ENCODE assay signal across 7 mouse cellular contexts in the genomic region with DNA sequence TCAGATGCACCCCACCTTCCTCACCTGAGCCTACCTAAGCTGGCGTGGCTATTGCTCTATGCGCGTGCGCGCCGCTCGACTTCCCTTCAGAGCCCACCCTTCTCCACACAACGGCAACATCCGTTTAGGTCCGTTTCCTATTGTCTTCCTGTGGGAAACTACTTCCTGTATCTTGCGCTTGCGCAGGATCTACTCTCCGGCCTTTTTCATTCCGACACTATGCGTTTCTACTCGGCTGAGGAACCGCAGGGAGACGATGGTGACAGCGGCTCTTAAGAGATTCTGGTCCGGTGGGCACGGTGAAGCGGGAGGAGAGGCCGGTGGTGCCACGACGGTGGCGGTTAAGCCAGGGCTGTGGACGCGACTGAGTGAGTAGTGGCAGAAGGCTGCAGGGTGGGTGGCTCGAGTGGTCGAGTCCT. TPM values are rescaled to one million over a fixed set of nuclear protein-coding genes. Genes with fewer than 3 reads are reported as not detected.
DNase-seq lines count a peak whose midpoint lies in the region; ATAC-seq lines count a peak whose summit lies in the region.

A gene (plus strand): TSS at position 20 of the 419 bp plus-strand sequence.
A gene (minus strand): TSS at position 126 of the 419 bp plus-strand sequence.

- peak; percentile 92 for DNase-seq in adrenal gland, postnatal 14 days
- peak; percentile 98 for DNase-seq in embryonic facial prominence, embryonic 11.5 days (ENCODE audit: low spot score)
- DNase-seq in kidney, adult 11 months = peak; percentile 91
- peak; percentile 93 for DNase-seq in limb, embryonic 10.5 days (ENCODE audit: low spot score)
- peak; percentile 78 for DNase-seq in spleen, adult 12 weeks (ENCODE audit: low spot score)

- no peaks in the 10 kb centered on the region; the same call in 1 of the 2 replicates for H3K4me1 ChIP-seq in embryonic facial prominence, embryonic 11.5 days (ENCODE audit: control insufficient read depth, insufficient read depth, low read length)
- peaks cover 26% of the 10 kb centered on the region for H3K4me1 ChIP-seq in limb, embryonic 10.5 days
- peaks cover 33% of the 10 kb centered on the region for H3K4me1 ChIP-seq in midbrain, embryonic 13.5 days (replicated peaks)

- H3K4me2 ChIP-seq in embryonic facial prominence, embryonic 11.5 days (ENCODE audit: low read depth, low read length) = peak within 1 kb of the TSS; percentile 94
- H3K4me2 ChIP-seq in midbrain, embryonic 13.5 days (replicated peaks) = peak within 1 kb of the TSS; percentile 98

- H3K27me3 ChIP-seq in embryonic facial prominence, embryonic 11.5 days (ENCODE audit: control insufficient read depth, insufficient read depth, low read length) = no peaks in the 10 kb centered on the region
- H3K27me3 ChIP-seq in limb, embryonic 10.5 days (ENCODE audit: low read depth, poor library complexity, severe bottlenecking) = no peaks in the 10 kb centered on the region
- H3K27me3 ChIP-seq in midbrain, embryonic 13.5 days = no peaks in the 10 kb centered on the region

- WGBS in embryonic facial prominence, embryonic 11.5 days = under 1% methylated on average over 30 of the region's 30 CpGs
- WGBS in limb, embryonic 10.5 days = under 1% methylated on average over 30 of the region's 30 CpGs
- under 1% methylated on average over 30 of the region's 30 CpGs for WGBS in midbrain, embryonic 13.5 days

- H3K9ac ChIP-seq in embryonic facial prominence, embryonic 11.5 days (replicated peaks; ENCODE audit: low read length) = peak within 1 kb of the TSS; percentile 90
- peak within 1 kb of the TSS; percentile 94 for H3K9ac ChIP-seq in midbrain, embryonic 13.5 days (replicated peaks)

- peak within 1 kb of the TSS; percentile 47 for H3K27ac ChIP-seq in embryonic facial prominence, embryonic 11.5 days (replicated peaks; ENCODE audit: low read depth, low read length)
- H3K27ac ChIP-seq in limb, embryonic 10.5 days = peak within 1 kb of the TSS; percentile 85
- H3K27ac ChIP-seq in midbrain, embryonic 13.5 days = peak within 1 kb of the TSS; percentile 91

- H3K36me3 ChIP-seq in embryonic facial prominence, embryonic 11.5 days (replicated peaks; ENCODE audit: control insufficient read depth, insufficient read depth, low read depth, low read length) = peaks cover 10% of the 10 kb centered on the region
- H3K36me3 ChIP-seq in limb, embryonic 10.5 days = peaks cover 67% of the 10 kb centered on the region
- H3K36me3 ChIP-seq in midbrain, embryonic 13.5 days = peaks cover 45% of the 10 kb centered on the region

- peak within 1 kb of the TSS; percentile 84 for H3K4me3 ChIP-seq in embryonic facial prominence, embryonic 11.5 days (ENCODE audit: low read depth, low read length)
- H3K4me3 ChIP-seq in limb, embryonic 10.5 days = peak within 1 kb of the TSS; percentile 93
- peak within 1 kb of the TSS; percentile 100 for H3K4me3 ChIP-seq in midbrain, embryonic 13.5 days (replicated peaks)

- peak; percentile 89 for ATAC-seq in embryonic facial prominence, embryonic 11.5 days (replicated peaks; ENCODE audit: insufficient number of reproducible peaks, low FRiP score, low TSS enrichment, low read depth)
- peak; percentile 77 for ATAC-seq in granulocyte monocyte progenitor cell, adult 5-6 weeks (replicated peaks; ENCODE audit: poor library complexity, severe bottlenecking)
- ATAC-seq in midbrain, embryonic 13.5 days = peak; percentile 95

- no peaks in the 10 kb centered on the region for H3K9me3 ChIP-seq in embryonic facial prominence, embryonic 11.5 days (replicated peaks; ENCODE audit: control insufficient read depth, low read length)
- H3K9me3 ChIP-seq in limb, embryonic 10.5 days (replicated peaks) = no peaks in the 10 kb centered on the region
- no peaks in the 10 kb centered on the region for H3K9me3 ChIP-seq in midbrain, embryonic 13.5 days

RNA-seq across cellular contexts. Expression of the first gene that starts in this region (rescaled TPM):
- 48.2 and 49.5 TPM in 2 replicates for total RNA-seq in adrenal gland, postnatal 14 days (2021)
- 51.2 and 52.9 TPM in 2 replicates for polyA plus RNA-seq in embryonic facial prominence, embryonic 11.5 days (2014; fragmentation: Nextera tagmentation; extraction: Ambion mirVana)
- total RNA-seq in granulocyte monocyte progenitor cell, adult 5-6 weeks (2014; fragmentation: Nextera tagmentation) = 37.5 and 39.9 TPM in 2 replicates
- total RNA-seq in granulocyte monocyte progenitor cell, adult 5-6 weeks (2017) = 51.6 and 59.1 TPM in 2 replicates
- polyA plus RNA-seq in limb, embryonic 10.5 days (2016; fragmentation: Nextera tagmentation; extraction: Ambion mirVana) = 30.9 and 35.7 TPM in 2 replicates
- 52.8 and 58.6 TPM in 2 replicates for polyA plus RNA-seq in midbrain, embryonic 13.5 days (2015; fragmentation: Nextera tagmentation; extraction: Ambion mirVana)

RNA-seq across cellular contexts. Expression of the second gene that starts in this region (rescaled TPM):
- total RNA-seq in adrenal gland, postnatal 14 days (2021) = 22.6 and 23.2 TPM in 2 replicates
- polyA plus RNA-seq in embryonic facial prominence, embryonic 11.5 days (2014; fragmentation: Nextera tagmentation; extraction: Ambion mirVana) = 13.1 and 13.8 TPM in 2 replicates
- 16.2 and 19.9 TPM in 2 replicates for total RNA-seq in granulocyte monocyte progenitor cell, adult 5-6 weeks (2014; fragmentation: Nextera tagmentation)
- total RNA-seq in granulocyte monocyte progenitor cell, adult 5-6 weeks (2017) = 12.2 and 18.2 TPM in 2 replicates
- 17.6 and 26.2 TPM in 2 replicates for polyA plus RNA-seq in limb, embryonic 10.5 days (2016; fragmentation: Nextera tagmentation; extraction: Ambion mirVana)
- 28.7 and 28.8 TPM in 2 replicates for polyA plus RNA-seq in midbrain, embryonic 13.5 days (2015; fragmentation: Nextera tagmentation; extraction: Ambion mirVana)

Comparison
In these comparisons a context has a peak if more than half of its experiments do, and no peak if none do; other contexts are left out.
1. Peak in every context shown above with its lines: DNase-seq, ATAC-seq, H3K4me3 ChIP-seq and H3K27ac ChIP-seq.